Mouse (Mus musculus) cerebral cortex, adult 2 months (tissue): Measurements from ENCODE around the gene Pclo.

Source experiments
- WGBS: fragments of 180-500 bp; shearing (Covaris S2); methylation state at CpG from one replicate; pipeline ENCODE4 v1.1.7; 2018; 5-methylcytosine and 5-hydroxymethylcytosine counted together

Pclo gene

GRCm38 (mm10) chr5:14514631-14515523 is at the start of gene Pclo:
Gene Pclo, plus strand, starts transcription at chr5:14514918.
- under 1% methylated on average over 88 of the region's 89 CpGs for WGBS

GRCm38 (mm10) chr5:14494431-14494830 is 20.3 kb upstream of the Pclo start:
- WGBS = 64% methylated on average over 2 of the region's 2 CpGs

GRCm38 (mm10) chr5:14508522-14508921 is 6.2 kb upstream of the Pclo start:
- WGBS = 48% methylated on average over 1 of the region's 1 CpGs

GRCm38 (mm10) chr5:14509621-14510020 is 5.1 kb upstream of the Pclo start:
- WGBS = 79% methylated on average over 1 of the region's 1 CpGs

GRCm38 (mm10) chr5:14518131-14518832 is 3.6 kb downstream of the Pclo start:
- WGBS = 80% methylated on average over 4 of the region's 4 CpGs

GRCm38 (mm10) chr5:14522006-14522405 is 7.3 kb downstream of the Pclo start:
- 75% methylated on average over 4 of the region's 4 CpGs for WGBS

GRCm38 (mm10) chr5:14527796-14528195 is 13.1 kb downstream of the Pclo start:
- 31% methylated on average over 1 of the region's 1 CpGs for WGBS

GRCm38 (mm10) chr5:14531906-14532305 is 17.2 kb downstream of the Pclo start:
- WGBS = 53% methylated on average over 2 of the region's 2 CpGs

- WGBS = 71% methylated on average over 6 of the region's 6 CpGs
These were observed 24.6 kb downstream of the Pclo start for GRCm38 (mm10) chr5:14539346-14539745.

- WGBS = 82% methylated on average over 13 of the region's 13 CpGs
These were observed 25.4 kb downstream of the Pclo start for GRCm38 (mm10) chr5:14539961-14540627.

- WGBS = 90% methylated on average over 3 of the region's 3 CpGs
These were observed 60.9 kb downstream of the Pclo start for GRCm38 (mm10) chr5:14575626-14576025.

GRCm38 (mm10) chr5:14591479-14591878 is 76.8 kb downstream of the Pclo start:
- 72% methylated on average over 3 of the region's 3 CpGs for WGBS

GRCm38 (mm10) chr5:14595426-14596013 is 80.8 kb downstream of the Pclo start:
- 31% methylated on average over 2 of the region's 2 CpGs for WGBS

GRCm38 (mm10) chr5:14608318-14608717 is 93.6 kb downstream of the Pclo start:
- 75% methylated on average over 1 of the region's 1 CpGs for WGBS

GRCm38 (mm10) chr5:14621146-14621545 is 106.4 kb downstream of the Pclo start:
- WGBS = 55% methylated on average over 7 of the region's 7 CpGs

- 79% methylated on average over 7 of the region's 7 CpGs for WGBS
These were observed 108.6 kb downstream of the Pclo start for GRCm38 (mm10) chr5:14623360-14623759.

GRCm38 (mm10) chr5:14641260-14641659 is 126.5 kb downstream of the Pclo start:
- WGBS = 68% methylated on average over 1 of the region's 1 CpGs

- WGBS = 85% methylated on average over 3 of the region's 3 CpGs
These were observed 131.1 kb downstream of the Pclo start for GRCm38 (mm10) chr5:14645856-14646255.

GRCm38 (mm10) chr5:14660637-14661036 is 145.9 kb downstream of the Pclo start:
- whole genome bisulfite sequencing = 68% methylated on average over 1 of the region's 1 CpGs

GRCm38 (mm10) chr5:14662180-14662579 is 147.5 kb downstream of the Pclo start:
- WGBS = 42% methylated on average over 1 of the region's 1 CpGs

- 53% methylated on average over 1 of the region's 1 CpGs for WGBS
These were observed 147.9 kb downstream of the Pclo start for GRCm38 (mm10) chr5:14662603-14663002.

GRCm38 (mm10) chr5:14680419-14680818 is 165.7 kb downstream of the Pclo start:
- 92% methylated on average over 6 of the region's 6 CpGs for WGBS
